Mouse (Mus musculus) stomach, postnatal 0 days (tissue): ENCODE measurements around the gene Map2k5.

Source experiments
- CTCF ChIP-seq: IDR thresholded peaks from 2 replicates; pipeline ENCODE4 v1.5.1; 2016; ENCODE audit warnings: antibody characterized with exemption, low read depth, mild to moderate bottlenecking, moderate library complexity
- EP300 ChIP-seq: optimal IDR thresholded peaks from 2 replicates; pipeline ENCODE3; 2016; ENCODE audit warnings: antibody characterized with exemption

DNA sequence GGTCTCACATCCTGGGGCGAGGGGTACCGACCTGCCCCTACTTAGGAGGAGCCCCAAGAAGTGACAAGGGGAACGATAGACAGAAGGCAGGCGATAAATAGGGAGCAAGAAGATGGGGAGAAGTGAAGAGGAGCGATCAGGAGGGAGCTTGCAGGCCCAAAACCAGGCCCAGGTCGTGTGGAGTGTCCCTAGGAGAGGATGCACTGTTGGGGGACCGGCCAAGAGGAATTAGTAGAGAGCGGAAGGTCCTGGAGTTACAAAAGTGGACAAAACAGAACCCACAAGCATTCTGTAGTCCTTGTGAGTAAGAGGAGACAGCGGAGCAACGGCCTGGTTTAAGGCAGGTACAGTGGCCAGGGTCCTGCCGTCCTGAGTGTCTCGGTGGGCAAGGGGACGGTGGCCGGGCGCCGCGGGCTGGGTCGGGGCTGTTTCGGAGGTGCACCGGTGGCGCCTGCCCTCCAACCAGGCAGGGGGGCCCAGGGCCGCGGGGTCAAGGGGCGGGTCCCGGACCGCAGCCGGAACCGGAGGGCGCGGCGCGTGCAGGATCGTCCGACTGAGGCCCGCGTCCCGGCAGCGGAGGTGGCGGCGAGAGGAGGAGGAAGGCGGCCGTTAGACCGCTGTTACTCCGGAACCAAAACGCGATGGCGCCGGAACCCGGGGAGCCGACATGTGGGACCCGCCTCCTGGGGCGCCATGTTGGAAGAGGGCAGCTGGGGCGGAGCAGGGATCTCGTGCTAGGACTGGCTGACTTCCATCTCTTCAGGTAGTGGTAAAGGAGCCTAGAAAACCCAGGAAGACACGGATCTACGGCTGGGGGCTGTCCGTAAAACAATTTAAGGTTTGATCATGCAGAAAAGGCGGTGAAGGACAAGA, at the start of gene Map2k5:
- 0 out of 2 replicates have a peak, but pooled peaks have one; percentile 8 for TF ChIP-seq CTCF
- TF ChIP-seq EP300: no peak
